Mouse (Mus musculus) liver, embryonic 14.5 days (tissue): ENCODE data around the gene Armc7.

Source experiments
- CTCF ChIP-seq: IDR thresholded peaks from 2 replicates; pipeline ENCODE4 v1.5.1; 2016; ENCODE audit warnings: antibody characterized with exemption, low read depth, control low read depth
- EP300 ChIP-seq: IDR thresholded peaks from 2 replicates; pipeline ENCODE4 v1.6.1; 2016; ENCODE audit warnings: antibody characterized with exemption, low read depth

DNA sequence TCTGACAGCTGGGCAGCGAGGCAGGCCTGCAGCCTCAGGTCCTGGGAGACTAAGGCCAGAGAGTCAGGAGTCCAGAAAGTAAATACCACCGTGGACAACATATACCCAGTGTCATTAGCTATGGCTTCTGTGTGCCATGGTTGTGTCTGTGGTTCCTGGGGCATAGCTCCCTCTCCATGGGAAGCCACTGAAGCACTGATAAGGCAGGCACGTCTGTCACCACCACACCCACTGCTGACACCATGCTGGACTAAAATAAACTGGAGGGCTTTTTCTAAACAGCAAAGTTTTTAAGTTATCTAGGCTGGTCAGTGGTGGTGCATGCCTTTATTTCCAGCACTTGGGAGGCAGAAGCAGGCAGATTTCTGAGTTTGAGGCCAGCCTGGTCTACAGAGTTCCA lies 31.1 kb downstream of the Armc7 start:
- TF ChIP-seq CTCF (0 out of 2 replicates have a peak, but pooled peaks have one; percentile 22), EP300 (peak; percentile 40)
